Mouse (Mus musculus) limb, embryonic 14.5 days (tissue): ENCODE measurements around the gene Ccr10. TPM values are rescaled to one million over a fixed set of nuclear protein-coding genes. Genes with fewer than 3 reads are reported as not detected.
A peak's percentile ranks its signal among the peaks of the same experiment; 100 is the strongest.

ENCODE experiments used
- ATAC-seq: fragments of 200-750 bp; cut with Nextera tagmentation; 2 replicates; pipeline ENCODE4 v1.8.0; 2017; ENCODE audit warnings: low read depth, moderate number of reproducible peaks, moderate TSS enrichment; ENCODE audit not compliant: low FRiP score
- DNase-seq: peaks from one replicate; pipeline ENCODE4 v3.0.0-alpha.2; 2015; ENCODE audit warnings: low spot score
- H3K27ac ChIP-seq: fragments of 300-500 bp; sonication (generic); replicated peaks from 2 replicates; pipeline ENCODE4 v1.5.1; 2014; ENCODE audit warnings: low read depth, mild to moderate bottlenecking, low read length, moderate library complexity, mixed read lengths
- H3K27me3 ChIP-seq: fragments of 300-500 bp; sonication (generic); 2 replicates; pipeline ENCODE4 v1.6.1; 2014; ENCODE audit warnings: low read length, mixed read lengths; ENCODE audit not compliant: control insufficient read depth, insufficient read depth
- H3K36me3 ChIP-seq: fragments of 300-500 bp; sonication (generic); 2 replicates; pipeline ENCODE4 v1.6.1; 2014; ENCODE audit warnings: mild to moderate bottlenecking, low read length, moderate library complexity, mixed read lengths; ENCODE audit not compliant: control insufficient read depth, insufficient read depth
- H3K4me1 ChIP-seq: fragments of 300-500 bp; sonication (generic); 2 replicates; pipeline ENCODE4 v1.6.1; 2014; ENCODE audit warnings: antibody characterized with exemption, low read length, mixed read lengths; ENCODE audit not compliant: control insufficient read depth, insufficient read depth
- H3K4me2 ChIP-seq: fragments of 300-500 bp; sonication (generic); replicated peaks from 2 replicates; pipeline ENCODE4 v1.6.1; 2014; ENCODE audit warnings: low read depth, mild to moderate bottlenecking, low read length, moderate library complexity; ENCODE audit not compliant: severe bottlenecking
- H3K4me3 ChIP-seq: fragments of 300-500 bp; sonication (generic); replicated peaks from 2 replicates; pipeline ENCODE4 v1.5.1; 2014; ENCODE audit warnings: low read length
- H3K9ac ChIP-seq: fragments of 300-500 bp; sonication (generic); 2 replicates; pipeline ENCODE4 v1.6.1; 2014; ENCODE audit warnings: mild to moderate bottlenecking, low read depth, low read length, moderate library complexity; ENCODE audit not compliant: severe bottlenecking
- H3K9me3 ChIP-seq: fragments of 300-500 bp; sonication (generic); 2 replicates; pipeline ENCODE4 v1.6.1; 2016; ENCODE audit warnings: low read length; ENCODE audit not compliant: control insufficient read depth
- POLR2A ChIP-seq: fragments of 200-500 bp; IDR thresholded peaks from 2 replicates; pipeline ENCODE4 v1.8.0; 2012; ENCODE audit warnings: inconsistent platforms, mild to moderate bottlenecking, moderate library complexity, borderline replicate concordance; ENCODE audit not compliant: insufficient read depth, insufficient read length; ENCODE audit errors: extremely low read depth
- WGBS: fragments of 180-500 bp; shearing (Covaris S2); extraction: QIAGEN DNeasy Blood & Tissue Kit; methylation state at CpG from one replicate; pipeline ENCODE4 v1.1.7; 2014; 5-methylcytosine and 5-hydroxymethylcytosine counted together
- polyA plus RNA-seq, 2 experiments: library from polyadenylated mRNA; depleted of rRNA in 1 of 2; stranded (reverse) in 1 of 2; unstranded in 1 of 2; fragments of >200 nt; fragmentation: Nextera tagmentation in 1 of 2; extraction: Ambion mirVana in 1 of 2; gene quantifications; 2 replicates each; pipeline versions ENCODE4 v1.2.1 to v1.2.3; 2012 to 2014

Gene Ccr10
- polyA plus RNA-seq, 2 experiments: 0.09 to 0.41 TPM

- Histone ChIP-seq H3K4me2 (peak overlapping the region; percentile 80), H3K9ac (no peak overlapping the region), H3K4me1 (peaks cover 34% of the 10 kb centered on the region), H3K9me3 (no peaks in the 10 kb centered on the region), H3K27ac (no peak overlapping the region), H3K4me3 (peak overlapping the region; percentile 35), H3K27me3 (peaks cover 62% of the 10 kb centered on the region), H3K36me3 (no peaks in the 10 kb centered on the region)
- no peak for TF ChIP-seq POLR2A
- WGBS: 7% methylated on average over 11 of the region's 11 CpGs
- ATAC-seq: no peak
- no peak for DNase-seq
Measured at GRCm38 (mm10) chr11:101173112-101173511, 2.1 kb downstream of the Ccr10 start.

GRCm38 (mm10) chr11:101172434-101172815 is 2.8 kb downstream of the Ccr10 start:
- peaks cover 5% of the 10 kb centered on the region for H3K36me3 ChIP-seq
- WGBS: 7% methylated on average over 5 of the region's 5 CpGs
- peak overlapping the region; percentile 37 for H3K9ac ChIP-seq
- no peaks in the 10 kb centered on the region for H3K9me3 ChIP-seq
- no peak for DNase-seq
- peaks cover 34% of the 10 kb centered on the region for H3K4me1 ChIP-seq
- ATAC-seq: no peak
- H3K27me3 ChIP-seq: peaks cover 62% of the 10 kb centered on the region
- no peak for TF ChIP-seq POLR2A
- peak overlapping the region; percentile 65 for H3K27ac ChIP-seq
- H3K4me2 ChIP-seq: peak overlapping the region; percentile 59
- H3K4me3 ChIP-seq: peak overlapping the region; percentile 45

- Histone ChIP-seq H3K36me3 (peaks cover 10% of the 10 kb centered on the region), H3K9me3 (no peaks in the 10 kb centered on the region), H3K4me3 (peak overlapping the region; percentile 45), H3K9ac (peak overlapping the region; percentile 37), H3K27ac (peak overlapping the region; percentile 65), H3K4me2 (peak overlapping the region; percentile 59), H3K4me1 (peaks cover 34% of the 10 kb centered on the region), H3K27me3 (peaks cover 62% of the 10 kb centered on the region)
- 0 out of 2 replicates have a peak, but pooled peaks have one; percentile 17 for TF ChIP-seq POLR2A
- DNase-seq (peak; percentile 92), ATAC-seq (peak; percentile 51; the same call in 1 of the 2 replicates)
- WGBS: 0% methylated on average over 31 of the region's 31 CpGs
Measured at GRCm38 (mm10) chr11:101171721-101172433, 3.4 kb downstream of the Ccr10 start.

GRCm38 (mm10) chr11:101170811-101171610 is 4.2 kb downstream of the Ccr10 start, which contains the start of gene Plekhh3:
Plekhh3 (minus strand) TSS chr11:101171351.
- Histone ChIP-seq H3K27me3 (peaks cover 62% of the 10 kb centered on the region), H3K4me1 (peaks cover 31% of the 10 kb centered on the region), H3K36me3 (peaks cover 18% of the 10 kb centered on the region), H3K27ac (peak within 1 kb of the TSS; percentile 65), H3K4me3 (peak within 1 kb of the TSS; percentile 81), H3K9me3 (no peaks in the 10 kb centered on the region), H3K9ac (peak within 1 kb of the TSS; percentile 66), H3K4me2 (peak within 1 kb of the TSS; percentile 59)
- ATAC-seq (peak; percentile 97), DNase-seq (peak; percentile 98)
- no peak for TF ChIP-seq POLR2A
- WGBS: 1% methylated on average over 37 of the region's 50 CpGs

- Histone ChIP-seq H3K27me3 (peaks cover 66% of the 10 kb centered on the region), H3K4me1 (peaks cover 31% of the 10 kb centered on the region), H3K9ac (peak within 1 kb of the TSS; percentile 66), H3K4me2 (peak within 1 kb of the TSS; percentile 52), H3K27ac (no peak within 1 kb of the TSS), H3K9me3 (no peaks in the 10 kb centered on the region), H3K36me3 (peaks cover 23% of the 10 kb centered on the region), H3K4me3 (peak within 1 kb of the TSS; percentile 81)
- TF ChIP-seq POLR2A: no peak
- DNase-seq (no peak), ATAC-seq (no peak)
- WGBS: under 1% methylated on average over 31 of the region's 35 CpGs
Measured at GRCm38 (mm10) chr11:101170354-101170810, 4.9 kb downstream of the Ccr10 start, which contains the start of gene Cntnap1. Cntnap1 (plus strand) TSS chr11:101170523.
